Mouse (Mus musculus) embryonic fibroblast, embryonic 13.5 days (primary cell): Measurements from ENCODE around the gene Rnf224.

Experiments
- CTCF ChIP-seq: IDR thresholded peaks from 2 replicates; pipeline ENCODE4 v1.5.1; 2011; ENCODE audit warnings: mild to moderate bottlenecking, control low read depth, low read length, moderate library complexity, borderline replicate concordance; ENCODE audit not compliant: insufficient read depth
- POLR2A ChIP-seq: IDR thresholded peaks from 2 replicates; pipeline ENCODE4 v1.6.1; 2011; ENCODE audit warnings: low read depth, mild to moderate bottlenecking, control low read depth, low read length, moderate library complexity

DNA sequence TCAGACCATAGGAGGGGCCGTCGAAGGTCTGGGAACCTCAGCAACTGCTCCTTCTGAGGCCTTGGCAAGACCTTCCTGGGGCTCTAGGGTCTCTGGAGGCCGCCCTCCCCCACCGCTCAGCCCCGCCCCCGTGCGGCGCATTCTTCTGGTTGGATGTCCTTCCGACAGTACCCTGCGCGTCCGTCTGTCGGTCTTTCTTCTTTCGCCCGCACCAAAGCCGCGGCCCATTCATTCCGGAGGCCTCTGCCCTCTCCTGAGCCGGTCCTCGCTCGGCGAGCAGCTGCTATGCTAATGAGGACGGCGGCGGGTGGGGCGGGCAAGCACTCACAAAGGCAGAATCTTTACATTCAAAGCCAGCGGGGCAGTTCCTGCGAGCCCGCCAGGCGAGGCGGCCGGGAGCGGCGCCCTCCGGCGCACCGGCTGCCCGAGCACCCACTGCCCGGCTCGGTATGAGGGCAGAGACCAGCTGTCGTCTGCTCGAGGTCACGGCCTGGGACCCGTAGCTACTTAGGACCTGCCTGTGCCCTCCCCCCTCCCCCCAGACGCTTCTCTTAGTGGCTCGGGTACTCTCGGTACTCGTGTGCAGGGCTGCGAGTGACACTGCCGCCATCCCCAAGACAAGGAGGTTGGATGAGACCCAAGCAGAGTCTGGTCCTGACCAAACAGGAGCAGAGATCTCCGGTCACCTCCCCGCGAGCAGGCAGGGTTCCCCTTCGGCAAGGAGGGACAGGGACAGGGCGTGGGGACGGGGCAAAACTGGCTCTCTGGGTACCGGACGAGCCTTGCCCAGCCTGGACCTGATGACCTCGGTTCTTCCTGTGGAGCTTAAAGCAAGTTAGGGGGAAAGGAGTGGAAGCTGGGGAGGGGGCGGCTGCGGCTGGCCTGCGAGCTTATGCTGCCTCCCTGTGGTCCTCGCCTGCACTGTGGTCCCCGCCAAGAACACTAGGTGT, 50.7 kb downstream of the Rnf224 start:
- TF ChIP-seq POLR2A (no peak), CTCF (peak; percentile 42; the same call in 1 of the 2 replicates)
